Mouse (Mus musculus) embryonic fibroblast, embryonic 13.5 days (primary cell): ENCODE measurements at regions not wholly inside any gene's neighbourhood (a gene's known extent, or its start where the extent isn't known, plus 50 kb on each side); places are given as distances from the start of the nearest gene placed in this dataset.

Source experiments
- CTCF ChIP-seq: IDR thresholded peaks from 2 replicates; pipeline ENCODE4 v1.5.1; 2011; ENCODE audit warnings: mild to moderate bottlenecking, control low read depth, low read length, moderate library complexity, borderline replicate concordance; ENCODE audit not compliant: insufficient read depth
- POLR2A ChIP-seq: IDR thresholded peaks from 2 replicates; pipeline ENCODE4 v1.6.1; 2011; ENCODE audit warnings: low read depth, mild to moderate bottlenecking, control low read depth, low read length, moderate library complexity

DNA sequence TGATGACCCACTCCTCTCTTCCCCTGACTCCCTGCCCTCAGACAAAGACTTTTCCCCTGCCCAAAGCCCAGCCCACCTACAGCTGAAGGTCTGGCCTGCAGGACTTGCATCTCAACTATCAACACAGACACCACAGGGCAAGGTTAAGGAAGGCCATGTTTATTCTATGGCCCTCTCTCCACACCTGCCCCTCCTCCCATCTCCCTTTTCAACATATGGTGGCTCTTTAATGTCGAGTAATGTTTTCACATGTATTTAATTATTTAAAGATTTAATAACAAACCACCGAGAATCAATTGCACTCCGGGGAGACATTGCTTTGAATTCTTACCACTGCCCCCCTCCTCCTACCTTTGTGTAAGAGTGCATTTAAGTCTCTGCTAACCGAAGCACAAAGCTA, 273.6 kb downstream of the Lrig3 start:
- no peak for TF ChIP-seq POLR2A
- TF ChIP-seq CTCF: no peak
